Mouse (Mus musculus) granulocyte monocyte progenitor cell, adult 5-6 weeks (primary cell): ENCODE results near the gene Ankrd52. TPM values are rescaled to one million over a fixed set of nuclear protein-coding genes. Genes with fewer than 3 reads are reported as not detected.

Experiments used
- ATAC-seq: replicated peaks from 2 replicates; pipeline ENCODE4 v1.8.0; 2016; ENCODE audit warnings: mild to moderate bottlenecking, moderate TSS enrichment, inconsistent platforms; ENCODE audit not compliant: poor library complexity, severe bottlenecking
- total RNA-seq, 2 experiments: library from RNA; stranded (forward) in 1 of 2; stranded (reverse) in 1 of 2; fragments of 200-712, 200-1000 nt in 1 of 2; fragments of >200 nt in 1 of 2; fragmentation: Nextera tagmentation in 1 of 2; gene quantifications; 2 replicates each; pipeline ENCODE4 v1.2.3; 2014 to 2017

Ankrd52 gene
- total RNA-seq, 2 experiments from 2014 or later, result 11.3 to 58.1 TPM

GRCm38 (mm10) chr10:128429454-128429853 is 52.5 kb downstream of the Ankrd52 start:
- no peak for ATAC-seq

- ATAC-seq, result no peak
These were observed 56.5 kb downstream of the Ankrd52 start for GRCm38 (mm10) chr10:128433417-128433816.

GRCm38 (mm10) chr10:128434681-128435080 is 57.8 kb downstream of the Ankrd52 start:
- no peak for ATAC-seq

- no peak for ATAC-seq
These were observed 58.4 kb downstream of the Ankrd52 start for GRCm38 (mm10) chr10:128435186-128435823.

GRCm38 (mm10) chr10:128435873-128436272 is 59.0 kb downstream of the Ankrd52 start:
- ATAC-seq, result no peak

DNA sequence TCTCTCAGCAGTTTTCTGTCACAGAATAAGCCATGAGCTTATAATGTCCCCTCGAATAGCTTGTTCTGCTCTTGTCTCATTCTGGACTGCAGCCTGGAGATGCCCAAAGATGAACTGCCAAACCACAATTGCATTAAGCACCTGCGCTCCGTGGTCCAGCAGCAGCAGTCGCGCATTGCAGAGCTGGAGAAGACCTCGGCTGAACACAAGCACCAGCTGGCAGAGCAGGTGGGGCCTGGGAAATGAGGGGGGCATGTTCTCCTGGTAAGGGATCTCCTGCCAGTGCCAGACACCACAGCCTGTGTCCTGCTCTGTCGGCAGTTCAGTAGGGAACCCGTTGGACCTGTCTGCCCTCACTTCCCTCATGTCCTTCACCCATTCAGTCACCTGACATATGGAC is 59.5 kb downstream of the Ankrd52 start:
- ATAC-seq, result no peak

DNA sequence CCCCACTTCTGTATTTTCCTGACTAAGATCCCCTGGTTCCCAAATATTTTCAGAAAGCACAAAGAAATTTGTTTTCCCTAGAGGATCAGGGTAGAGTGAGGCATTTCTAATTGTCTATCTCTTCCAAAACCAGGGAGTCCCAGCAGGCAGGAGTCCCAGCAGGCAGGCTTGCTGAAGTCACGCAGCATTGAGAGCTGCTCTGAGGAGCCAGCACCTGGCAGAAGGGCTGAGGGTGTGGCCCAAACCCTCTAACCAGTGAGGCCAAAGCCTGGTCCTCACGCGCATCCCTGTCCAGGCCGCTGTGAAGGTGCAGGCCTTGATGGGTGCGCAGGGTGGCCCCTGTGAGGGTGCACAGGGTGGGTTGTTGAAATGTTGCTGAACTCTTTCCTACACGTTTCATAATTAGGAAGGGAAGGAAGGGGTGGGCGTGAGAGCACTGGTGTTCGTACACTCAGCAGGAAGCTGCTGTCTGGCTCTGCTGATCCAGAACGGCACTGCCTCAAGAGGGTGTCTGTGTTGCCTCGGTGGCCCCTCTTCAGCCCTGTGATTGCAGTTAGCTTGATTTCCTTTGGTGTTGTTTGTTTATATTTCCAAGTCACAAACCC is 61.9 kb downstream of the Ankrd52 start:
- peak; percentile 66 for ATAC-seq

DNA sequence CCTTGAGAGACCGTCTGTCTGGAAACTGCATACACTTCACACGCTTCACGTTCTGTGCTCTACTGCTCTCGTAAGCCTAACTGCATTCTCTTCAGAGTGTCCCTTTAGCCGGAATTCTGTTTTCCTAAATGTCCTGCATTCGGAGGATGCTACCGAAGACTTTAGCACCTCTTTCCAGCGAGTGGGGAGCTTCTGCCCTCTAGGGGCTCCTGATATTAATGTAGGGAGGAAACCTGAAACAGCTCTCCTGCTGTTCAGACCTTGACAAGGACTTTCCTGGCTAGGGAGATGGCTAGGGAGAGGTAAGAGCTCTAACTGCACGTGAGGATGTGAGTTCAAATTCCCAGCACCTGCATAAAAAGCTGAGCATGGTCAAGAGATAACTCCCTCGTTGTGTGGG is 63.5 kb downstream of the Ankrd52 start:
- no peak for ATAC-seq

DNA sequence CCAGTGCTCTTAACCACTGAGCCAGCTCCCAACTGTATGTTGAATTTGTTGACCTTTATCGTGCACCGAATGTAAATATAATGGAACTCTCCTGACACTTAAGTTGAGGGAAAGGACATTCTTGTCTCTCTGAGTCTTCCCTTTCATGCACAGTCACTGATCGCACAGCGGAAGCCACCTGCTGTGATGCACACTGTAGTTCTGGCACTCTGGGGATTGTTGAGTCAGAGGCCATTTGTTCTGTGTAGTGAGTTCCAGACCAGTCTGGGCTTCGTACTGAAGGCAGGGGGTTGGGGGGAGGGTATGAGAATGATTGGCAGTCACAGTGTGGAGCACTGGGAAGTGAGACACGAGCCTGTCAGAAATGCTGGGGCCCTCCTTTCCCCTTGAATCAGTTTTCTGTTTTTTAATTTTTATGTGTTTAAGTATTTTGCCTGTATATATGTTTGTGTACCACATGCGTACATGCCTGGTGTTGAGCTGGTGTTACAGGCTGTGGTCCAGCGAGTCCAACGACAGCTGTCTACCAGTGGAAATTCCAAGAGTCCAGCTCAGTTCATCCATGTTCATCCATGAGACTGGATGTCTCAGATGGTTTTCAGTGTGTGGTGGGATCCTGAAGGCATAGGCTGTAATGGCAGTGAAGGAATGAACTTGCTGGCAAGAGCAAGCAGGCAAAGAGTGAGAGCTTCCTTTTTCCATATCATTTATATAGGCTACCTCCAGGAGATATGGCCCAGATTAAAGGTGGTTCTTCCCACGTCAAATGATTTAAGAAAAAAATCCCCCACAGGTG is 64.6 kb downstream of the Ankrd52 start:
- no peak for ATAC-seq

- ATAC-seq, result no peak
These were observed 65.8 kb downstream of the Ankrd52 start for GRCm38 (mm10) chr10:128442718-128443117.

- ATAC-seq, result no peak
These were observed 67.4 kb downstream of the Ankrd52 start for GRCm38 (mm10) chr10:128444354-128444753.

DNA sequence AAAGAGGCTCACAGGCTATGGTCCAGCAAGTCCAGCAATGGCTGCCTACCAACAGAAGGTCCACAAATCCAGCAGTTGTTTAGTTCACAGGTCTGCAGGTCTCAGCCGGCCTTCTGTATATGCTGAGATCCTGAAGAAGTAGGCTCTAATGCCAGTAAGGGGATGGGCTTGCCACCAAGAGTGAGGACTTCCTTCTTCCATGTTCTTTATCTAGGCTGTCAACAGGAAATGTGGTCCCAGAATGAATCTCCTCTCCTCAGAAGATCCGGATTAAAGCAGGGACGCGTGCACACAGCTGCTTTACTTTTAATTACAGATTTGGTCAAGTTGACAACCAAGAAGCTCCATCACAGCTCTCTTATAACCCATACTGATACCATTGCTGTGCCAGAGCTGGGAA is 68.5 kb downstream of the Ankrd52 start:
- ATAC-seq, result peak; percentile 52

DNA sequence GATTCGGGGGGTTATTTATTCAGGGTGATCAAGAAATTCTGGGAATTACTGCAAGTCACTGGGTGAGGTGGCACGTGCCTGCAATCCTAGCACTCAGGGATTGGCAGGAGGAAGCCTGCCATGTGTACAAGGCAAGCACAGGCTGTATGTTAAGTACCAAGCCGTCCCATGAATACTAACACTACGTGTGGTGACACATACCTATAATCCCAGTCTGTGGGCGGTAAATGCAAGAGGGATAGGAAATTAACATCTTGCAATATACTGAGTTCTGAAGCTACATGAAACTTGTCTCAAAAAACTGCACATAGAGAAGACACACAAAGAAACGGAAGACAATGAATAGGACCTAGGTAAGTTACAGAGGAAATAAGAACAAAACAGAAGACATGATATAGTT is 74.1 kb downstream of the Ankrd52 start:
- no peak for ATAC-seq

GRCm38 (mm10) chr10:128454471-128454870 is 77.6 kb downstream of the Ankrd52 start:
- no peak for ATAC-seq

DNA sequence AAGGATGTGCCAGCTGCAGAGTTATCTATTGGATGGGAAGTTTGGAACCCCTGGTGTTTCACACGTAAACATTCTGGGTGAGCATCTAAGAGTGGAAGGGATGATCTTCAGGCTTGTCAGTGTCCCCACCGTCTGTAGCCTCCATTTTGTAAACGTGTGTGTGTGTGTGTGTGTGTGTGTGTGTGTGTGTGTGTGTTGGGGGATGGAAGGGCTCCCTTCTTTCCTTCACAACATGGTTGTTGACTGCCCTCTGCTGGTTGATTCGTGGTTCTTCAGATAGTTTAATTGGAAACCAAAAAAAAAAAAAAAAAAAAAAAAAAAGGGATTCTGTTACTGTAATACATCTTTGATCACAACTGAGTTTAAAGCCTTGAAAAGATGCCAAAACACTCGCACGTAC is 78.4 kb downstream of the Ankrd52 start:
- peak; percentile 61 for ATAC-seq

DNA sequence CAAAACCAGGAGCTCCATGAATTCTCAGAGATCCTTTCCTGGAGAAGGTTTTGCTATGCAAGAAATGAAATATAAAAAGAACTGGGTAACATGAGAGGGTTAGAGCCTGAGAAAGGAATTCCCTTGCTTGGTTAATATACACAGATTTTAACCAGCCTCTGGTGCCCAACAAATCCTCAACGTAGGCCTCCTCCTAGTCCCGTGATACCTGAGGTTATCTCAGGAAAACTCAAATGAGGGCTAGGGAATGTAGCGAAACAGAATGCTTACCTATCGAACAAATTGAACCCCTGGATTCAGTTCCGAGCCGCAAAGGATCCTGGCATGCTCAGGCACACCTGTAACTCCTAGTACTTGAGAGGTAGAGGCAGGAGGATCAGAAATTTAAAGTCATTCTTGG is 80.8 kb downstream of the Ankrd52 start:
- no peak for ATAC-seq

Other genes starting within 250 kb of the Ankrd52 start
- gene Rbms2, start 196.8 kb upstream of the Ankrd52 start, total RNA-seq (2014; fragmentation: Nextera tagmentation), result 14.3 and 20.5 TPM in 2 replicates
- gene Rbms2, start 196.8 kb upstream of the Ankrd52 start, total RNA-seq (2017), result 1.8 and 2.1 TPM in 2 replicates
- not detected in 2 replicates for gene Gls2, start 182.7 kb upstream of the Ankrd52 start, total RNA-seq (2014; fragmentation: Nextera tagmentation)
- gene Gls2, start 182.7 kb upstream of the Ankrd52 start, total RNA-seq (2017), result not detected in 2 replicates
- gene Spryd4, start 165.3 kb upstream of the Ankrd52 start, total RNA-seq (2014; fragmentation: Nextera tagmentation), result 15.1 and 16.3 TPM in 2 replicates
- gene Spryd4, start 165.3 kb upstream of the Ankrd52 start, total RNA-seq (2017), result 9.7 and 19.2 TPM in 2 replicates
- gene Mip, start 151.3 kb upstream of the Ankrd52 start, total RNA-seq (2014; fragmentation: Nextera tagmentation), result 0.75 TPM in 1 of 2 replicates, not detected in the other
- not detected in 2 replicates for gene Mip, start 151.3 kb upstream of the Ankrd52 start, total RNA-seq (2017)
- 55.4 and 70.5 TPM in 2 replicates for gene Timeless, start 145.1 kb upstream of the Ankrd52 start, total RNA-seq (2014; fragmentation: Nextera tagmentation)
- gene Timeless, start 145.1 kb upstream of the Ankrd52 start, total RNA-seq (2017), result 64.0 and 71.4 TPM in 2 replicates
- 0.41 and 3.2 TPM in 2 replicates for gene Apon, start 123.0 kb upstream of the Ankrd52 start, total RNA-seq (2014; fragmentation: Nextera tagmentation)
- 0.31 and 0.99 TPM in 2 replicates for gene Apon, start 123.0 kb upstream of the Ankrd52 start, total RNA-seq (2017)
- gene Apof, start 108.4 kb upstream of the Ankrd52 start, total RNA-seq (2014; fragmentation: Nextera tagmentation), result not detected in 2 replicates
- 0.34 and 0.57 TPM in 2 replicates for gene Apof, start 108.4 kb upstream of the Ankrd52 start, total RNA-seq (2017)
- gene Stat2, start 106.6 kb upstream of the Ankrd52 start, total RNA-seq (2014; fragmentation: Nextera tagmentation), result 26.8 and 28.5 TPM in 2 replicates
- gene Stat2, start 106.6 kb upstream of the Ankrd52 start, total RNA-seq (2017), result 6.5 and 7.1 TPM in 2 replicates
- not detected in 2 replicates for gene Il23a, start 78.4 kb upstream of the Ankrd52 start, total RNA-seq (2014; fragmentation: Nextera tagmentation)
- gene Il23a, start 78.4 kb upstream of the Ankrd52 start, total RNA-seq (2017), result 1.3 and 1.6 TPM in 2 replicates
- 22.7 and 25.7 TPM in 2 replicates for gene Pan2, start 73.8 kb upstream of the Ankrd52 start, total RNA-seq (2014; fragmentation: Nextera tagmentation)
- 9.8 and 16.2 TPM in 2 replicates for gene Pan2, start 73.8 kb upstream of the Ankrd52 start, total RNA-seq (2017)
- 108 and 200 TPM in 2 replicates for gene Cnpy2, start 54.7 kb upstream of the Ankrd52 start, total RNA-seq (2014; fragmentation: Nextera tagmentation)
- 135 TPM in 2 replicates for gene Cnpy2, start 54.7 kb upstream of the Ankrd52 start, total RNA-seq (2017)
- gene Cs, start 39.4 kb upstream of the Ankrd52 start, total RNA-seq (2014; fragmentation: Nextera tagmentation), result 175 and 176 TPM in 2 replicates
- 104 and 114 TPM in 2 replicates for gene Cs, start 39.4 kb upstream of the Ankrd52 start, total RNA-seq (2017)
- gene Coq10a, start 8.1 kb upstream of the Ankrd52 start, total RNA-seq (2014; fragmentation: Nextera tagmentation), result 20.8 and 28.4 TPM in 2 replicates
- gene Coq10a, start 8.1 kb upstream of the Ankrd52 start, total RNA-seq (2017), result 6.8 and 7.9 TPM in 2 replicates
- not detected in 2 replicates for gene Slc39a5, start 24.1 kb downstream of the Ankrd52 start, total RNA-seq (2014; fragmentation: Nextera tagmentation)
- gene Slc39a5, start 24.1 kb downstream of the Ankrd52 start, total RNA-seq (2017), result not detected in 2 replicates
- gene Nabp2, start 34.4 kb downstream of the Ankrd52 start, total RNA-seq (2014; fragmentation: Nextera tagmentation), result 80.4 and 115 TPM in 2 replicates
- 58.6 and 60.5 TPM in 2 replicates for gene Nabp2, start 34.4 kb downstream of the Ankrd52 start, total RNA-seq (2017)
- gene Rnf41, start 34.5 kb downstream of the Ankrd52 start, total RNA-seq (2014; fragmentation: Nextera tagmentation), result 15.7 and 29.1 TPM in 2 replicates
- gene Rnf41, start 34.5 kb downstream of the Ankrd52 start, total RNA-seq (2017), result 16.5 and 18.6 TPM in 2 replicates
- gene Smarcc2, start 82.1 kb downstream of the Ankrd52 start, total RNA-seq (2014; fragmentation: Nextera tagmentation), result 90.4 and 113 TPM in 2 replicates
- gene Smarcc2, start 82.1 kb downstream of the Ankrd52 start, total RNA-seq (2017), result 56.4 and 56.9 TPM in 2 replicates
- 1,019 and 1,105 TPM in 2 replicates for gene Myl6, start 117.0 kb downstream of the Ankrd52 start, total RNA-seq (2014; fragmentation: Nextera tagmentation)
- 1,278 and 1,308 TPM in 2 replicates for gene Myl6, start 117.0 kb downstream of the Ankrd52 start, total RNA-seq (2017)
- gene Myl6b, start 121.6 kb downstream of the Ankrd52 start, total RNA-seq (2014; fragmentation: Nextera tagmentation), result 10.7 and 13.7 TPM in 2 replicates
- gene Myl6b, start 121.6 kb downstream of the Ankrd52 start, total RNA-seq (2017), result 1.2 and 1.7 TPM in 2 replicates
- 89.1 and 90.5 TPM in 2 replicates for gene Esyt1, start 148.8 kb downstream of the Ankrd52 start, total RNA-seq (2014; fragmentation: Nextera tagmentation)
- 78.8 and 97.6 TPM in 2 replicates for gene Esyt1, start 148.8 kb downstream of the Ankrd52 start, total RNA-seq (2017)
- gene Zc3h10, start 170.7 kb downstream of the Ankrd52 start, total RNA-seq (2014; fragmentation: Nextera tagmentation), result 8.8 and 9.7 TPM in 2 replicates
- gene Zc3h10, start 170.7 kb downstream of the Ankrd52 start, total RNA-seq (2017), result 12.5 and 13.6 TPM in 2 replicates
- gene Rpl41, start 172.2 kb downstream of the Ankrd52 start, total RNA-seq (2014; fragmentation: Nextera tagmentation), result 6,066 and 6,315 TPM in 2 replicates
- gene Rpl41, start 172.2 kb downstream of the Ankrd52 start, total RNA-seq (2017), result 3,608 and 4,444 TPM in 2 replicates
- gene Pa2g4, start 188.9 kb downstream of the Ankrd52 start, total RNA-seq (2014; fragmentation: Nextera tagmentation), result 404 and 410 TPM in 2 replicates
- 414 and 442 TPM in 2 replicates for gene Pa2g4, start 188.9 kb downstream of the Ankrd52 start, total RNA-seq (2017)
- 1.6 and 1.7 TPM in 2 replicates for gene Erbb3, start 212.5 kb downstream of the Ankrd52 start, total RNA-seq (2014; fragmentation: Nextera tagmentation)
- 1.4 and 1.8 TPM in 2 replicates for gene Erbb3, start 212.5 kb downstream of the Ankrd52 start, total RNA-seq (2017)
- gene Rps26, start 249.6 kb downstream of the Ankrd52 start, total RNA-seq (2014; fragmentation: Nextera tagmentation), result 2,754 and 2,968 TPM in 2 replicates
- 1,150 and 1,165 TPM in 2 replicates for gene Rps26, start 249.6 kb downstream of the Ankrd52 start, total RNA-seq (2017)